ENCODE assay signal across 14 mouse cellular contexts in genomic region chr5:84353069-84353468, GRCm38 (mm10).
"Had no signal": no experiment of that assay in that cellular context is flagged by ENCODE, and none has a peak within 500 bp of the region (broad histone marks: within the 10 kb centered on the region; RNA-seq: fewer than 3 reads in every experiment).

No protein-coding gene starts in this region.

- H3K27ac ChIP-seq: kidney, embryonic 15.5 days; limb, embryonic 12.5 days; liver, embryonic 13.5 days; lung, embryonic 15.5 days; macrophage; stomach, embryonic 15.5 days had no signal

- H3K4me3 ChIP-seq: kidney, embryonic 15.5 days; limb, embryonic 12.5 days; liver, embryonic 13.5 days; lung, embryonic 15.5 days; stomach, embryonic 15.5 days had no signal

- H3K4me1 ChIP-seq: kidney, embryonic 15.5 days; limb, embryonic 12.5 days; liver, embryonic 13.5 days; lung, embryonic 15.5 days; stomach, embryonic 15.5 days had no signal

- H3K36me3 ChIP-seq: kidney, embryonic 15.5 days; limb, embryonic 12.5 days; liver, embryonic 13.5 days; lung, embryonic 15.5 days; stomach, embryonic 15.5 days had no signal

- H3K9ac ChIP-seq: kidney, embryonic 15.5 days; limb, embryonic 12.5 days; liver, embryonic 13.5 days; liver, postnatal 0 days; lung, embryonic 15.5 days; stomach, embryonic 15.5 days had no signal

- ATAC-seq: liver, postnatal 0 days had no signal

- H3K27me3 ChIP-seq: kidney, embryonic 15.5 days; limb, embryonic 12.5 days; liver, embryonic 13.5 days; lung, embryonic 15.5 days; stomach, embryonic 15.5 days had no signal

- H3K4me2 ChIP-seq: kidney, embryonic 15.5 days; limb, embryonic 12.5 days; liver, embryonic 13.5 days; lung, embryonic 15.5 days; stomach, embryonic 15.5 days had no signal

- DNase-seq: kidney, adult 2 months; kidney, postnatal 25 days; layer of hippocampus, adult 9-11 months; liver; liver, embryonic 13.5 days; liver, postnatal 0 days; lung, postnatal 14 days; right cerebral cortex, postnatal 14 days; thymus, postnatal 36 days had no signal

- H3K9me3 ChIP-seq: kidney, embryonic 15.5 days; limb, embryonic 12.5 days; liver, embryonic 13.5 days; lung, embryonic 15.5 days; stomach, embryonic 15.5 days had no signal
